Mouse (Mus musculus) c-Kit-positive CD71-negative TER-119-negative erythroid progenitor cells, embryonic 14.5 days (primary cell): ENCODE data around the gene Fam49a.

ENCODE experiments used
- DNase-seq: peaks from one replicate; pipeline ENCODE4 v3.0.0-alpha.2; 2013; ENCODE audit warnings: low read depth

Gene Fam49a

GRCm38 (mm10) chr12:12270495-12270894 is 8.6 kb downstream of the Fam49a start:
- DNase-seq: no peak

GRCm38 (mm10) chr12:12274115-12274514 is 12.2 kb downstream of the Fam49a start:
- DNase-seq: no peak

- no peak for DNase-seq
Measured at GRCm38 (mm10) chr12:12275124-12275779, 13.3 kb downstream of the Fam49a start.

- DNase-seq: no peak
Measured at GRCm38 (mm10) chr12:12277741-12278463, 16.0 kb downstream of the Fam49a start.

- DNase-seq: no peak
Measured at GRCm38 (mm10) chr12:12278464-12278872, 16.5 kb downstream of the Fam49a start.

- DNase-seq: no peak
Measured at GRCm38 (mm10) chr12:12283702-12284288, 21.9 kb downstream of the Fam49a start.

- DNase-seq: no peak
Measured at GRCm38 (mm10) chr12:12284521-12284920, 22.6 kb downstream of the Fam49a start.

GRCm38 (mm10) chr12:12287131-12287786 is 25.3 kb downstream of the Fam49a start:
- no peak for DNase-seq

- DNase-seq: no peak
Measured at GRCm38 (mm10) chr12:12287787-12288132, 25.8 kb downstream of the Fam49a start.

GRCm38 (mm10) chr12:12288586-12288985 is 26.6 kb downstream of the Fam49a start:
- DNase-seq: no peak

GRCm38 (mm10) chr12:12289636-12290035 is 27.7 kb downstream of the Fam49a start:
- DNase-seq: no peak

GRCm38 (mm10) chr12:12292043-12292618 is 30.2 kb downstream of the Fam49a start:
- no peak for DNase-seq

- DNase-seq: no peak
Measured at GRCm38 (mm10) chr12:12294380-12295171, 32.6 kb downstream of the Fam49a start.

GRCm38 (mm10) chr12:12298451-12298850 is 36.5 kb downstream of the Fam49a start:
- no peak for DNase-seq

GRCm38 (mm10) chr12:12299303-12299702 is 37.4 kb downstream of the Fam49a start:
- no peak for DNase-seq

GRCm38 (mm10) chr12:12301149-12301548 is 39.2 kb downstream of the Fam49a start:
- no peak for DNase-seq

- peak; percentile 69 for DNase-seq
Measured at GRCm38 (mm10) chr12:12301815-12302214, 39.9 kb downstream of the Fam49a start.

GRCm38 (mm10) chr12:12306214-12306613 is 44.3 kb downstream of the Fam49a start:
- DNase-seq: no peak

GRCm38 (mm10) chr12:12306814-12307213 is 44.9 kb downstream of the Fam49a start:
- no peak for DNase-seq

- no peak for DNase-seq
Measured at GRCm38 (mm10) chr12:12307245-12307644, 45.3 kb downstream of the Fam49a start.

- DNase-seq: no peak
Measured at GRCm38 (mm10) chr12:12313437-12313836, 51.5 kb downstream of the Fam49a start.

- no peak for DNase-seq
Measured at GRCm38 (mm10) chr12:12313919-12314318, 52.0 kb downstream of the Fam49a start.
